9 mouse cellular contexts compared by ENCODE assay signal in the genomic region with DNA sequence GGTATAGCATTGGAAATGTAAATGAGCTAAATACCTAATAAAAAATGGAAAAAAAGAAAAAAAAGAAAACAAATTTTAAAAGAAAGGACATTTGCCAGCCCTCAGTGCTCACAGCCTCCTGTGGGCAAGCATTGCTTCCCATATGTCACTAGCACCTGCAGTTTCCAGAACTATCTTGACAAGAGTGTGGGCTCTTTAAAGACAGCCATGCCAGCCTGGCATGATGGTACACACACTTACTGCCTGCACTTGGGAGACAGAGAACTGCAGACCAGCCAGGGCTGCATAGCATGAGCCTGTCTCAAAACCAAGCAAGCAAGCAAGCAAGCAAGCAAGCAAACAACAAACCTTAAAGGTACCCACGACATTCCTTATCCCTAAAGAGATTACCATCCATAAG. TPM values are rescaled to one million over a fixed set of nuclear protein-coding genes. Genes with fewer than 3 reads are reported as not detected.
DNase-seq lines count a peak whose midpoint lies in the region; ATAC-seq and TF ChIP-seq lines count a peak whose summit lies in the region.
"Had no signal": no experiment of that assay in that cellular context is flagged by ENCODE, and none has a peak within 500 bp of the region (broad histone marks: within the 10 kb centered on the region; RNA-seq: fewer than 3 reads in every experiment).

No protein-coding gene starts in this region.

- H3K36me3 ChIP-seq in kidney, embryonic 14.5 days (ENCODE audit: control insufficient read depth, insufficient read depth, low read length), result no peaks in the 10 kb centered on the region
- no peaks in the 10 kb centered on the region for H3K36me3 ChIP-seq in hindbrain, embryonic 16.5 days (ENCODE audit: control insufficient read depth, insufficient read depth, low read length)
- H3K36me3 ChIP-seq in midbrain, embryonic 16.5 days (ENCODE audit: control insufficient read depth, insufficient read depth, low read length), result no peaks in the 10 kb centered on the region

- no peak for TF ChIP-seq CTCF in cortical plate, adult 2 months (IDR thresholded peaks at IDR 0.05; ENCODE audit: extremely low read depth, insufficient read depth, low read length)

- no peak for DNase-seq in kidney, postnatal 4 days
- DNase-seq in adrenal gland, postnatal 36 days, result no peak
- DNase-seq in thymus, postnatal 14 days, result no peak

- no peak overlapping the region for H3K27ac ChIP-seq in kidney, embryonic 14.5 days (ENCODE audit: low read depth, low read length)
- H3K27ac ChIP-seq in cortical plate, adult 2 months (ENCODE audit: insufficient read depth, low read length), result no peak overlapping the region
- no peak overlapping the region for H3K27ac ChIP-seq in hindbrain, embryonic 16.5 days (ENCODE audit: low read depth, low read length)
- no peak overlapping the region for H3K27ac ChIP-seq in midbrain, embryonic 16.5 days (ENCODE audit: low read length)

- 0 out of 2 replicates have a peak overlapping the region, but pooled peaks have one; percentile 73 for H3K9ac ChIP-seq in kidney, embryonic 14.5 days (ENCODE audit: low read depth, low read length)
- H3K9ac ChIP-seq in hindbrain, embryonic 16.5 days (ENCODE audit: low read depth, low read length), result no peak overlapping the region; the same call in 1 of the 2 replicates
- H3K9ac ChIP-seq in midbrain, embryonic 16.5 days (ENCODE audit: low read depth, low read length), result peak overlapping the region; percentile 54

- peaks cover 38% of the 10 kb centered on the region for H3K4me1 ChIP-seq in kidney, embryonic 14.5 days (ENCODE audit: control insufficient read depth, insufficient read depth, low read length)
- H3K4me1 ChIP-seq in cortical plate, adult 2 months (ENCODE audit: control insufficient read depth, insufficient read depth, low read length), result peaks cover 7% of the 10 kb centered on the region; the same call in 1 of the 2 replicates
- peaks cover 26% of the 10 kb centered on the region for H3K4me1 ChIP-seq in hindbrain, embryonic 16.5 days (ENCODE audit: control insufficient read depth, insufficient read depth, low read depth, low read length)
- H3K4me1 ChIP-seq in midbrain, embryonic 16.5 days (ENCODE audit: control insufficient read depth, insufficient read depth, low read length), result peaks cover 20% of the 10 kb centered on the region

- H3K4me3 ChIP-seq in kidney, embryonic 14.5 days (ENCODE audit: low read length), result peak overlapping the region; percentile 80
- peak overlapping the region; percentile 62 for H3K4me3 ChIP-seq in cortical plate, adult 2 months (ENCODE audit: insufficient read depth, low read length)
- H3K4me3 ChIP-seq in hindbrain, embryonic 16.5 days (ENCODE audit: low read length), result peak overlapping the region; percentile 63
- peak overlapping the region; percentile 78 for H3K4me3 ChIP-seq in midbrain, embryonic 16.5 days (ENCODE audit: low read depth, low read length)

- WGBS in kidney, embryonic 14.5 days, result 79% methylated on average over 1 of the region's 1 CpGs
- WGBS in hindbrain, embryonic 16.5 days, result 67% methylated on average over 1 of the region's 1 CpGs
- 48% methylated on average over 1 of the region's 1 CpGs for WGBS in midbrain, embryonic 16.5 days

- TF ChIP-seq POLR2A in cortical plate, adult 2 months (IDR thresholded peaks at IDR 0.05; ENCODE audit: extremely low read depth, insufficient read depth, low read length), result no peak

- peak overlapping the region; percentile 97 for H3K4me2 ChIP-seq in kidney, embryonic 14.5 days (replicated peaks; ENCODE audit: low read depth, low read length)
- H3K4me2 ChIP-seq in hindbrain, embryonic 16.5 days (ENCODE audit: low read length), result peak overlapping the region; percentile 96
- peak overlapping the region; percentile 76 for H3K4me2 ChIP-seq in midbrain, embryonic 16.5 days (ENCODE audit: low read length)

- no peaks in the 10 kb centered on the region for H3K27me3 ChIP-seq in kidney, embryonic 14.5 days (ENCODE audit: control insufficient read depth, insufficient read depth, low read length)
- no peaks in the 10 kb centered on the region for H3K27me3 ChIP-seq in hindbrain, embryonic 16.5 days (replicated peaks; ENCODE audit: control insufficient read depth, insufficient read depth, low read length)
- H3K27me3 ChIP-seq in midbrain, embryonic 16.5 days (ENCODE audit: control insufficient read depth, insufficient read depth, low read depth, low read length), result peaks cover 2% of the 10 kb centered on the region; the same call in 1 of the 2 replicates

- H3K9me3 ChIP-seq in kidney, embryonic 14.5 days (ENCODE audit: control insufficient read depth, low read length), result no peaks in the 10 kb centered on the region
- no peaks in the 10 kb centered on the region for H3K9me3 ChIP-seq in hindbrain, embryonic 16.5 days (ENCODE audit: control insufficient read depth, low read length)
- no peaks in the 10 kb centered on the region for H3K9me3 ChIP-seq in midbrain, embryonic 16.5 days (replicated peaks; ENCODE audit: control insufficient read depth, low read length, poor library complexity, severe bottlenecking)

- ATAC-seq in kidney, embryonic 14.5 days (ENCODE audit: low FRiP score, low TSS enrichment), result no peak
- no peak for ATAC-seq in hindbrain, embryonic 16.5 days
- no peak for ATAC-seq in midbrain, embryonic 16.5 days
- no peak for ATAC-seq in inflammation-experienced regulatory T-cells, adult 6 months

RNA-seq across cellular contexts. Expression of gene Slc7a5, which starts 2.1 kb away (rescaled TPM):
- polyA plus RNA-seq in kidney, embryonic 14.5 days (2014; fragmentation: Nextera tagmentation; extraction: Ambion mirVana), result 16.8 and 25.9 TPM in 2 replicates
- polyA plus RNA-seq in cortical plate, adult 2 months (2012; rRNA removed), result 74.1 and 75.6 TPM in 2 replicates
- 44.9 and 57.8 TPM in 2 replicates for polyA plus RNA-seq in hindbrain, embryonic 16.5 days (2015; fragmentation: Nextera tagmentation; extraction: Ambion mirVana)
- 48.9 and 50.8 TPM in 2 replicates for polyA plus RNA-seq in midbrain, embryonic 16.5 days (2015; fragmentation: Nextera tagmentation; extraction: Ambion mirVana)
- 10 to 100 TPM; 41.6 to 64.0 TPM for total RNA-seq in adrenal gland, postnatal 36 days (2021)
- polyA plus RNA-seq in inflammation-experienced regulatory T-cells, adult 6 months (2017; shearing (Covaris generic)), result 1 to 10 TPM; 2.5 to 4.4 (median 2.6) TPM

RNA-seq across cellular contexts. Expression of gene Car5a, which starts 39.3 kb away (rescaled TPM):
- not detected in 2 replicates for polyA plus RNA-seq in kidney, embryonic 14.5 days (2014; fragmentation: Nextera tagmentation; extraction: Ambion mirVana)
- polyA plus RNA-seq in cortical plate, adult 2 months (2012; rRNA removed), result 0.29 and 0.42 TPM in 2 replicates
- 0.25 and 0.40 TPM in 2 replicates for polyA plus RNA-seq in hindbrain, embryonic 16.5 days (2015; fragmentation: Nextera tagmentation; extraction: Ambion mirVana)
- polyA plus RNA-seq in midbrain, embryonic 16.5 days (2015; fragmentation: Nextera tagmentation; extraction: Ambion mirVana), result 0.55 and 0.60 TPM in 2 replicates
- not detected for total RNA-seq in adrenal gland, postnatal 36 days (2021)
- polyA plus RNA-seq in inflammation-experienced regulatory T-cells, adult 6 months (2017; shearing (Covaris generic)), result not detected
- total RNA-seq: monocyte, adult 5-6 weeks had no signal

RNA-seq across cellular contexts. Expression of gene Banp, which starts 44.1 kb away (rescaled TPM):
- 39.2 and 39.5 TPM in 2 replicates for polyA plus RNA-seq in kidney, embryonic 14.5 days (2014; fragmentation: Nextera tagmentation; extraction: Ambion mirVana)
- 68.4 and 76.1 TPM in 2 replicates for polyA plus RNA-seq in cortical plate, adult 2 months (2012; rRNA removed)
- polyA plus RNA-seq in hindbrain, embryonic 16.5 days (2015; fragmentation: Nextera tagmentation; extraction: Ambion mirVana), result 49.9 and 54.9 TPM in 2 replicates
- polyA plus RNA-seq in midbrain, embryonic 16.5 days (2015; fragmentation: Nextera tagmentation; extraction: Ambion mirVana), result 54.7 and 55.7 TPM in 2 replicates
- total RNA-seq in adrenal gland, postnatal 36 days (2021), result 10 to 100 TPM; 25.4 to 37.4 TPM
- polyA plus RNA-seq in inflammation-experienced regulatory T-cells, adult 6 months (2017; shearing (Covaris generic)), result 10 to 100 TPM; 35.0 to 37.5 (median 36.2) TPM
